Mouse (Mus musculus) forebrain, embryonic 13.5 days (tissue): ENCODE results near the gene Chit1. TPM values are rescaled to one million over a fixed set of nuclear protein-coding genes. Genes with fewer than 3 reads are reported as not detected.

Experiments used
- ATAC-seq: fragments of 200-750 bp; cut with Nextera tagmentation; 2 replicates; pipeline ENCODE4 v1.8.0; 2017
- H3K27ac ChIP-seq: fragments of 300-500 bp; sonication (generic); 2 replicates; pipeline ENCODE4 v1.5.1; 2015; ENCODE audit warnings: inconsistent platforms, mild to moderate bottlenecking, moderate library complexity
- H3K27me3 ChIP-seq: fragments of 300-500 bp; sonication (generic); 2 replicates; pipeline ENCODE4 v1.6.1; 2015; ENCODE audit warnings: mild to moderate bottlenecking, inconsistent platforms
- H3K36me3 ChIP-seq: fragments of 300-500 bp; sonication (generic); 2 replicates; pipeline ENCODE4 v1.6.1; 2015; ENCODE audit warnings: mild to moderate bottlenecking, inconsistent platforms; ENCODE audit not compliant: poor library complexity, severe bottlenecking
- H3K4me1 ChIP-seq: fragments of 300-500 bp; sonication (generic); 2 replicates; pipeline ENCODE4 v1.6.1; 2015; ENCODE audit warnings: inconsistent platforms
- H3K4me2 ChIP-seq: fragments of 300-500 bp; sonication (generic); 2 replicates; pipeline ENCODE4 v1.6.1; 2015; ENCODE audit warnings: inconsistent platforms, mild to moderate bottlenecking, moderate library complexity
- H3K4me3 ChIP-seq: fragments of 300-500 bp; sonication (generic); 2 replicates; pipeline ENCODE4 v1.5.1; 2015; ENCODE audit warnings: mild to moderate bottlenecking, inconsistent platforms
- H3K9ac ChIP-seq: fragments of 300-500 bp; sonication (generic); 2 replicates; pipeline ENCODE4 v1.6.1; 2015; ENCODE audit warnings: mild to moderate bottlenecking, inconsistent platforms
- H3K9me3 ChIP-seq: fragments of 300-500 bp; sonication (generic); replicated peaks from 2 replicates; pipeline ENCODE4 v1.6.1; 2016; ENCODE audit warnings: inconsistent platforms
- WGBS: fragments of 180-500 bp; shearing (Covaris S2); methylation state at CpG from one replicate; pipeline ENCODE4 v1.1.7; 2015; 5-methylcytosine and 5-hydroxymethylcytosine counted together
- polyA plus RNA-seq: library from polyadenylated mRNA; unstranded; fragments of >200 nt; fragmentation: Nextera tagmentation; extraction: Ambion mirVana; gene quantifications from 2 replicates; pipeline ENCODE4 v1.2.1, GENCODE M21; 2015

The Chit1 gene
- polyA plus RNA-seq, 1 experiment from 2014 or later, result 0.17 TPM

- Histone ChIP-seq H3K9me3 (no peaks in the 10 kb centered on the region), H3K9ac (no peak within 1 kb of the TSS), H3K27ac (0 out of 2 replicates have a peak within 1 kb of the TSS, but pooled peaks have one; percentile 6), H3K4me3 (no peak within 1 kb of the TSS), H3K36me3 (no peaks in the 10 kb centered on the region), H3K27me3 (0 out of 2 replicates have a peak, but pooled peaks cover 9% of the 10 kb centered on the region), H3K4me1 (peaks cover 17% of the 10 kb centered on the region), H3K4me2 (no peak within 1 kb of the TSS)
- ATAC-seq, result no peak; the same call in 1 of the 2 replicates
- WGBS, result 47% methylated on average over 4 of the region's 4 CpGs
These were observed 71.0 kb downstream of the Chit1 start, which contains the start of gene Chil1 for GRCm38 (mm10) chr1:134182025-134182424. Chil1 (plus strand) TSS chr1:134182176.

- Histone ChIP-seq H3K27ac (no peak overlapping the region), H3K9ac (no peak overlapping the region), H3K4me3 (no peak overlapping the region), H3K9me3 (no peaks in the 10 kb centered on the region), H3K27me3 (0 out of 2 replicates have a peak, but pooled peaks cover 9% of the 10 kb centered on the region), H3K4me1 (peaks cover 21% of the 10 kb centered on the region), H3K4me2 (no peak overlapping the region), H3K36me3 (no peaks in the 10 kb centered on the region)
- WGBS, result 90% methylated on average over 4 of the region's 4 CpGs
- no peak for ATAC-seq
These were observed 73.0 kb downstream of the Chit1 start for GRCm38 (mm10) chr1:134184089-134184488.

DNA sequence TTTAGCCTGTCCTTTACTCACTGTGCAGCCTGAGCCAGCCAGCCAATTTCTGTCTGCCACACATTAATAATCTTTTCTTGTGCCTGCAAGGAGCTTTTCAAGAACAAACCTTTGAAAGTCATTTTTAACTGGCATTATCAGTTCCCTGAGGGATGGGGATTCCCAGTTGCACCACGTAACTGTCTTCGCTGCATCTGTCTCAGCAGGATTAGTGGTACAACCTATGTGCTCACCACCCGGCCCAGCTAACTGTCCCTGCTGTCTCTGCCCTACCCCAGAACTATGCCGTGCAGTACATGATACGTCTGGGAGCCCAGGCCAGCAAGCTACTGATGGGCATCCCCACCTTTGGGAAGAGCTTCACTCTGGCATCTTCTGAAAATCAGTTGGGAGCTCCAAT lies 77.2 kb downstream of the Chit1 start:
- Histone ChIP-seq H3K27me3 (no peaks in the 10 kb centered on the region), H3K9me3 (no peaks in the 10 kb centered on the region), H3K4me3 (no peak overlapping the region), H3K4me2 (no peak overlapping the region), H3K9ac (no peak overlapping the region), H3K27ac (no peak overlapping the region; the same call in 1 of the 2 replicates), H3K36me3 (no peaks in the 10 kb centered on the region), H3K4me1 (peaks cover 16% of the 10 kb centered on the region)
- no peak for ATAC-seq
- WGBS, result 86% methylated on average over 5 of the region's 5 CpGs

DNA sequence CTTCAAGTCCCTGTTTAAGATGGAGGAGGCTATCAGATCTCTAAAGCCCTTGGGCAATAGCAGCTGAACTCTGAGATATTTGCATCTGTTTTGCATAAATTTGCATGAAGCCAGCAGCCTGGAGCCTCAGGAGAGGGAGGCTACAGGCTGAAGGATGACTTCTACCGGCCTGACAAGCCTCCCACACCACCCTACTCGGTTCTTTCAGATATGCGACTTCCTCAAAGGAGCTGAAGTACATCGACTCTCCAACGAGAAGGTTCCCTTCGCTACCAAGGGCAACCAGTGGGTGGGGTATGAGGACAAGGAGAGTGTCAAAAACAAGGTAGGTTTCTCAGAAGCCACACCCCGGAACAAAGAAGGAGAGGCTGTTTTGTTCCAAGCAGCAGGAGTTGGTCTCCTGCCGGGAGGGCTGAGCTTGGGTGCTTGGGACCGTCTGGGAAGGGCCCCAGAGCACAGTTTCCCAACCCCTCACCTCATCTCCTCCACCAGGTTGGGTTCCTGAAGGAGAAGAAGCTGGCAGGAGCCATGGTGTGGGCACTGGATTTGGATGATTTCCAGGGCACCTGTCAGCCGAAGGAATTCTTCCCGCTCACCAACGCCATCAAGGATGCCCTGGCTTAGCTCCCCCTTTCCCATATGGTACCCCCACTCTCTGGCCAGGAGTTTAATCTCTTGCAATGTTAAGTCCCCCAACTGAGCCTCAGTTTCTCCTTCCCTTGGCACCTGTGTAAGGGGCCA lies 78.1 kb downstream of the Chit1 start:
- peak overlapping the region; percentile 21; the same call in 1 of the 2 replicates for H3K27ac ChIP-seq
- no peaks in the 10 kb centered on the region for H3K36me3 ChIP-seq
- WGBS, result 29% methylated on average over 12 of the region's 12 CpGs
- no peak overlapping the region for H3K4me3 ChIP-seq
- H3K27me3 ChIP-seq, result no peaks in the 10 kb centered on the region
- peak; percentile 55; the same call in 1 of the 2 replicates for ATAC-seq
- peak overlapping the region; percentile 24 for H3K4me2 ChIP-seq
- peaks cover 16% of the 10 kb centered on the region for H3K4me1 ChIP-seq
- no peaks in the 10 kb centered on the region for H3K9me3 ChIP-seq
- no peak overlapping the region for H3K9ac ChIP-seq

- H3K4me3 ChIP-seq, result no peak overlapping the region
- H3K4me1 ChIP-seq, result peaks cover 29% of the 10 kb centered on the region
- H3K4me2 ChIP-seq, result no peak overlapping the region
- H3K9me3 ChIP-seq, result no peaks in the 10 kb centered on the region
- 91% methylated on average over 5 of the region's 5 CpGs for WGBS
- ATAC-seq, result no peak
- H3K27me3 ChIP-seq, result no peaks in the 10 kb centered on the region
- no peak overlapping the region for H3K27ac ChIP-seq
- no peaks in the 10 kb centered on the region for H3K36me3 ChIP-seq
- H3K9ac ChIP-seq, result no peak overlapping the region
These were observed 80.2 kb downstream of the Chit1 start for GRCm38 (mm10) chr1:134191192-134191591.

DNA sequence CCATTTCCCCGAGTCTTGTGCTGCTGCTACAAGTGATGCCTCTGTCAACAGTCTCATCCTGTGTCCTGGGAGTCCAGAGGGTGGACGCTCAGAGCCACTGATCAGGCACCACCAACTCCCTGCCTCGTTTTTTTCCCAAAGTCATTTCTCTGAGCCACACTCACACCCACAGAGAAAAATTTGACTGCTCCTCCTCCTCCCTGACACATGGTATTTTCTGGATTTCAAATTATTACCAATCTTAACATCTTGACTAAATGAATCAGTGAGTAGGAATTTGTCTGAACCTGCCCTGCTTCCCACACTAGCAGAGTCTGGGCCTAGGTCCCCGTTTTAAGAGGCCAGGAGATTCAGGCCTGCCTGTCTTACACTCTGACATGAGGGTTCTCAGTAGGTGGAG lies 81.0 kb downstream of the Chit1 start:
- no peak overlapping the region for H3K27ac ChIP-seq
- no peak overlapping the region for H3K9ac ChIP-seq
- ATAC-seq, result no peak
- H3K27me3 ChIP-seq, result no peaks in the 10 kb centered on the region
- H3K4me3 ChIP-seq, result no peak overlapping the region
- 65% methylated on average over 4 of the region's 4 CpGs for WGBS
- no peaks in the 10 kb centered on the region for H3K9me3 ChIP-seq
- H3K4me1 ChIP-seq, result peaks cover 29% of the 10 kb centered on the region
- H3K36me3 ChIP-seq, result no peaks in the 10 kb centered on the region
- no peak overlapping the region for H3K4me2 ChIP-seq

DNA sequence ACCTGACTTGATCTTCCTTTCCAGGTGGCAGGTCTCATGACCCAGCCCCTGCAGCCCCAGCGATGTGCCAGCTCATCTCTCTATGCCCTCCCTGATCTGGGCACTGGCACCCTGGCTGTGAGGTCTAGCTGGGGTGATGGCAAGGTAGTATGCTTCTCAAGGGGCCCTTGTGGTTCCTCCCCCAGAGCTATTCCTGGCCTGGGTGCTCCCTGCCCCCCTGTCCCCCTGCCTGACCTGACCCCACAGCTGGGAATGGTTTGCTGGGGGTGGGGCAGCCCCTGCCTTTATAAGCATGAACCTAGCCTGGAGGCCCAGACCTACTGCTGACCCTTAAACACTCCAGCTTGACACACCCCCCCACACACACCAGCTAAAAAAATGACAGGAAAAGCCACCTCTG lies 82.1 kb downstream of the Chit1 start, which contains the start of gene Mybph:
Mybph (plus strand) TSS at position 323 of the 400 bp plus-strand sequence.
- Histone ChIP-seq H3K27ac (no peak within 1 kb of the TSS), H3K4me3 (no peak within 1 kb of the TSS), H3K27me3 (no peaks in the 10 kb centered on the region), H3K4me2 (no peak within 1 kb of the TSS), H3K9me3 (no peaks in the 10 kb centered on the region), H3K36me3 (no peaks in the 10 kb centered on the region), H3K4me1 (peaks cover 29% of the 10 kb centered on the region), H3K9ac (no peak within 1 kb of the TSS)
- WGBS, result 94% methylated on average over 1 of the region's 1 CpGs
- ATAC-seq, result no peak

DNA sequence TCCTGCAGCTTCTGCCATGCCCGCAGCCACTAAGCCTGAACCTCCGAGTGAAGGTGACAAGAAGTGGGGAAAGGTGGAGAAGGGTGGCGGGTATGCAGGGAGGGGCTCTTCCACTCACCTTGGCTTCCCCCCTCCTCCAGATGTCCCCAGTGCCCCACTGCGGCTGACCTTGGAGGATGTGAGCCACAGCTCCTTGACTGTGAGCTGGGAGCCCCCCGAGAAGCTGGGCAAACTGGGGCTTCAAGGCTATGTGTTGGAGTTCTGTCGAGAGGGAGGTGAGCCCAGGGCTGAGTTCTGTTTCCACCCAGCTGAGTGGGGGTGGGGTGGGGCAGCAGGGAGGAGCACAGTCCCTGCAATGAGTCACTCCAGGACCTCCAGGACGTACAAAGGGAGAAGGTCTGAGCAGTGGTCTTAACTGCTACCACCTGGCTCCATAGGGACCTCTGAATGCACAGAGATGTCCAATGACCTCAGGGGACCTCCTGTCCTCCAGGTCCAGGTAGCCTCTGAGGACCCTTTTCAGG lies 82.7 kb downstream of the Chit1 start:
- no peak for ATAC-seq
- Histone ChIP-seq H3K36me3 (no peaks in the 10 kb centered on the region), H3K27ac (no peak overlapping the region), H3K27me3 (no peaks in the 10 kb centered on the region), H3K4me3 (no peak overlapping the region), H3K9ac (no peak overlapping the region), H3K9me3 (no peaks in the 10 kb centered on the region), H3K4me2 (no peak overlapping the region), H3K4me1 (peaks cover 24% of the 10 kb centered on the region)
- WGBS, result 64% methylated on average over 7 of the region's 7 CpGs

DNA sequence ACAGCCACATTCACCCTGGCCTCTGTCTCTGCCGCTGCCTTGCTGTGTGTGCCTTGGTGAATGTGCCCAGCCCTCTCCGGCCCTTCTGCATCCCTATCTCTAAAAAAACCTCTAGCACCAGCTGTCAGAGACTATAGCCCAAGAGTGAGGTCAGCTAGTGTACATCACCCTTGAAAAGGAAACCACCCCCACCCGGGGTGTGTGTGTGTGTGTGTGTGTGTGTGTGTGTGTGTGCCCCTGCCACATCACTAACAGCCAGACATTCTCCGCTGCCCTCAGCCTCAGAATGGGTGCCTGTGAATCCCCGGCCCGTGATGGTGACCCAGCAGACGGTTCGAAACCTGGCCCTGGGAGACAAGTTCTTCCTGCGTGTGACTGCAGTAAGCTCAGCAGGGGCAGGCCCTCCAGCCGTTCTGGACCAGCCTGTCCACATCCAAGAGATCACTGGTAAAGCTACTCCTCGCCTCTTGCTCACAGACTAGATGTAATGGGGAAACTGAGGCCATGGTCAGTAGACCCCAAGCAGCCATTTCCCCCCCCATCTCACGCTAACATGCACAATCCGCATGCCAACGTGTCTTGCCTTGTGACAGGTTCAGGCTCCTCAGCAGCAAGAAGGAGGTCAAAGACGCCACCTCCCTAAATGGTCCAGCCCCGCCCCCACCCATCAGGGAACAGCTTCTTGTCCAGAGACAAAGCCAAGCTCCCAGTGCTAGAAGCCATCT lies 83.4 kb downstream of the Chit1 start:
- H3K36me3 ChIP-seq, result no peaks in the 10 kb centered on the region

GRCm38 (mm10) chr1:134195117-134195516 lies 84.1 kb downstream of the Chit1 start:
- H3K4me1 ChIP-seq, result peaks cover 13% of the 10 kb centered on the region
- no peaks in the 10 kb centered on the region for H3K9me3 ChIP-seq
- no peak for ATAC-seq
- H3K36me3 ChIP-seq, result no peaks in the 10 kb centered on the region
- WGBS, result 66% methylated on average over 2 of the region's 2 CpGs
- no peak overlapping the region for H3K9ac ChIP-seq
- no peaks in the 10 kb centered on the region for H3K27me3 ChIP-seq
- H3K27ac ChIP-seq, result no peak overlapping the region
- no peak overlapping the region for H3K4me3 ChIP-seq
- H3K4me2 ChIP-seq, result no peak overlapping the region

More for the DNA sequence above, 83.4 kb downstream of the Chit1 start:
- Histone ChIP-seq H3K9me3 (no peaks in the 10 kb centered on the region), H3K27ac (no peak overlapping the region), H3K4me3 (no peak overlapping the region), H3K27me3 (no peaks in the 10 kb centered on the region), H3K9ac (no peak overlapping the region), H3K4me1 (peaks cover 17% of the 10 kb centered on the region), H3K4me2 (no peak overlapping the region)
- WGBS, result 74% methylated on average over 16 of the region's 16 CpGs
- no peak for ATAC-seq

DNA sequence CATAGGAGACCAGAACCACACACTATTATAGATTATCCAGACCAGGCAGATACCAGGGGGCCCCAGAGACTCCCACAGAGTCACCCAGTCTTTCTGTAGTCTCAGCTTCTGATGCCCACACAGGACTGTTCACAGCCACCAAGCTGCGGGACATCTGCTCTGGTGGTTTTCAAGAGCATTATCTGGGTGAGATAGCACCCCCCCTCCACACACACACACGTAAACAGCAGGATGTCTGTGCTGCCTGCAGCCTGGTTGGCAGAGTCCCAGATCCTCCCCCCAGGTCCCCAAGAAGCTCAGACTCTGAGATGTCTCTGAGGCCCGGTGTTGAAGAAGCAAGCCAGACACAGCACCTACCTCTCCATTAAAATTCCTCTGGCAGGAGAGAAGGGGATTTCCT lies 84.5 kb downstream of the Chit1 start:
- no peaks in the 10 kb centered on the region for H3K36me3 ChIP-seq
- peaks cover 13% of the 10 kb centered on the region for H3K4me1 ChIP-seq
- H3K4me2 ChIP-seq, result no peak overlapping the region
- no peak for ATAC-seq
- no peaks in the 10 kb centered on the region for H3K27me3 ChIP-seq
- H3K4me3 ChIP-seq, result no peak overlapping the region
- no peak overlapping the region for H3K9ac ChIP-seq
- 50% methylated on average over 3 of the region's 3 CpGs for WGBS
- no peaks in the 10 kb centered on the region for H3K9me3 ChIP-seq
- peak overlapping the region; percentile 14; the same call in 1 of the 2 replicates for H3K27ac ChIP-seq

DNA sequence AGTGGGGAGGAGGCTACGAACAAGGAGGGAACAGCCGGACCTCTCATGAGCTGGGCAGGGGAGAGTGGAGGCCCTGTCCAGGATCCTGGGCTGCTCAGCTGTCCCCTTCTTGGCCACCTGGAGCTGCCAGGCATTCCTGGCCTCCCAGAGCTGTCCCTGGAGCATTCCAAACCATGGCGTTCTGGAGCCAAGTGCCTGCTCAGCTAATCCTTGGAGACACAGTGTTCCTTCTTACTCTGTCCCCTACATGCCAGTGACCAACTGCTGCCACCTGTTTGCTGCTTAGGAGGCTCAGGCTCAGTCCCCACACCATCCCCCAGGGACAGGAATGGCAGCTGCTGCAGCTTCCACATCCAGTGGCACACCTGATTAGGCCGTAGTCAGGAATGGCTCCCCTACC lies 84.9 kb downstream of the Chit1 start:
- H3K4me2 ChIP-seq, result no peak overlapping the region
- no peak for ATAC-seq
- WGBS, result 62% methylated on average over 4 of the region's 4 CpGs
- H3K4me1 ChIP-seq, result peaks cover 13% of the 10 kb centered on the region
- no peaks in the 10 kb centered on the region for H3K27me3 ChIP-seq
- H3K9me3 ChIP-seq, result no peaks in the 10 kb centered on the region
- no peak overlapping the region for H3K9ac ChIP-seq
- H3K36me3 ChIP-seq, result no peaks in the 10 kb centered on the region
- peak overlapping the region; percentile 14; the same call in 1 of the 2 replicates for H3K27ac ChIP-seq
- no peak overlapping the region for H3K4me3 ChIP-seq
